Mouse (Mus musculus): Measurements from ENCODE around the gene Yif1a.

- TF ChIP-seq CTCF (IDR thresholded peaks at IDR 0.05; ENCODE audit: low read depth) (no peak), EP300 (IDR thresholded peaks at IDR 0.05; ENCODE audit: low read depth) (no peak)
Observed at GRCm38 (mm10) chr19:5062446-5062845, 25.9 kb upstream of the Yif1a start.
